Mouse (Mus musculus) CD4-positive helper T cell, adult 2 months (primary cell): ENCODE results near the gene Rara.

Experiments used
- DNase-seq: peaks from one replicate; pipeline ENCODE4 v3.0.0-alpha.2; 2012; ENCODE audit warnings: low read depth, missing footprints, low spot score

The Rara gene

GRCm38 (mm10) chr11:98952111-98952510, 24.5 kb downstream of the Rara start:
- no peak for DNase-seq

- peak; percentile 61 for DNase-seq
Observed at GRCm38 (mm10) chr11:98952736-98953135, 25.1 kb downstream of the Rara start.

- DNase-seq, result no peak
Observed at GRCm38 (mm10) chr11:98953361-98953760, 25.7 kb downstream of the Rara start.

- peak; percentile 20 for DNase-seq
Observed at GRCm38 (mm10) chr11:98953835-98954320, 26.3 kb downstream of the Rara start.

GRCm38 (mm10) chr11:98954373-98954772, 26.8 kb downstream of the Rara start:
- peak; percentile 63 for DNase-seq

- peak; percentile 26 for DNase-seq
Observed at GRCm38 (mm10) chr11:98954801-98955706, 27.4 kb downstream of the Rara start.

GRCm38 (mm10) chr11:98955707-98956235, 28.2 kb downstream of the Rara start:
- peak; percentile 41 for DNase-seq

- DNase-seq, result no peak
Observed at GRCm38 (mm10) chr11:98956340-98956739, 28.7 kb downstream of the Rara start.

GRCm38 (mm10) chr11:98959437-98960312, 32.1 kb downstream of the Rara start:
- peak; percentile 94 for DNase-seq

GRCm38 (mm10) chr11:98960313-98960906, 32.8 kb downstream of the Rara start:
- peak; percentile 81 for DNase-seq

- DNase-seq, result peak; percentile 28
Observed at GRCm38 (mm10) chr11:98961051-98961592, 33.5 kb downstream of the Rara start.

- peak; percentile 46 for DNase-seq
Observed at GRCm38 (mm10) chr11:98961766-98962165, 34.1 kb downstream of the Rara start.

- DNase-seq, result peak; percentile 14
Observed at GRCm38 (mm10) chr11:98962421-98963095, 34.9 kb downstream of the Rara start.

GRCm38 (mm10) chr11:98963191-98964021, 35.8 kb downstream of the Rara start:
- DNase-seq, result peak; percentile 77

- DNase-seq, result no peak
Observed at GRCm38 (mm10) chr11:98964201-98964615, 36.6 kb downstream of the Rara start.

- no peak for DNase-seq
Observed at GRCm38 (mm10) chr11:98964616-98965415, 37.2 kb downstream of the Rara start.

GRCm38 (mm10) chr11:98965416-98966077, 37.9 kb downstream of the Rara start:
- DNase-seq, result no peak

- DNase-seq, result peak; percentile 29
Observed at GRCm38 (mm10) chr11:98966499-98967141, 39.0 kb downstream of the Rara start.
